Mouse (Mus musculus) telencephalon, adult 2 months (tissue): ENCODE measurements around the gene Clasrp.

Experiments
- DNase-seq: peaks from one replicate; pipeline ENCODE4 v3.0.0-alpha.2; 2011; ENCODE audit warnings: low read depth, low spot score

Clasrp gene

DNA sequence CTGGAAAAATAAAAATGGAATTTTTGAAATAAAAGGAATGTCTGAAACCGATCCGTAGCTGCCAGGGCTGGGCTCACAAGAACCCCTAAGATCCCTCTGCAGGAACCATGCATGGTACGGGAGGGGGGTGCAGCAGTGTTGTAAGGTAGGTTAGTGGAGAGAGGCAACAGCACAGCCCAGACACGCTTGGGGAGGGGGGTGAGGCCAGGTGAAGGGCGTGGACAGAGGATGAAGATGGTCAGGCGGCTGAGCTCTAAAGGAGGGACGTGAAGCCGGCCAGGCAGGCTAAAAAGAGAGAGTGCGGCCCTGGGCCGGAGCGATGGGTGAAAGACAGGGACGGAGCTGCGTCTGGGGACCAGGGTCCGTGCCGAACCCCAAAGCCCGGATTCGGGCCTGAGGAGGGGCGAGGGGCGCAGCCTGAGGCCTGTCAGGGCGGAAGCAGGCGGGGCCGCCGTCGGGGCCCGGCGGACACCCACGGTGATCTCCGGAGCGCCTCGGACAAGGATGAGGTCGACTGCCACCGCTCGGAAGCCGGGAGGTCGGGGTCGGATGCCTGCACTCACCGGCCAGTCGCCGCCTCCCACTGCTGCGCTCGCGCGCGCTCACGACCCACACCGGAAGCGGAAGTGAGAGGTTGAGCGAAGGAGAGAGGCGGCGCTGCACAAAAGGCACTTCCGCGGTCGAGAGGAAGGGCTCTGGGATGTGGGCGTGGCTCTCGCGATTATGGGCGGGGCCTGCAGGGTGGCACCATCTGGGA is at the start of gene Clasrp:
Gene Clasrp, minus strand, starts transcription at position 638 of the 757 bp plus-strand sequence.
- peak; percentile 85 for DNase-seq

DNA sequence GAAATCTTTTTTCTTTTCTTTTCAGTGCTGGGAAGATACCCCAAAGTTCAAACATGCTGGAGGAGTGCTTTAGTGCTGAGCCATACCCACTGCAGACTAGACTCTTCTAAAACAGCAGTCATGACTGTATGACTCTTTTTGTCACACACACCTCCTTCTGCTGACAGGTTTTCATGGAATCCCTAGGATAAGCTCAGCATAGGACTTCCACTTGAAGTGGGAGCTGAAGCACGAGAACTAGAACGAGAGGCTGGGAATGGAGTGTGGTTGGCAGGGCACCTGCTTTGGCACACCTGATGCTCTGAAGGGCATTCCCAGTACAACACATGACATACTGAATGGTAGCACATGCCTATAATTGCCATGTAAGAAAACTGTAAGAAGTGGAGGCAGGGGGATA is 48.3 kb upstream of the Clasrp start:
- no peak for DNase-seq

DNA sequence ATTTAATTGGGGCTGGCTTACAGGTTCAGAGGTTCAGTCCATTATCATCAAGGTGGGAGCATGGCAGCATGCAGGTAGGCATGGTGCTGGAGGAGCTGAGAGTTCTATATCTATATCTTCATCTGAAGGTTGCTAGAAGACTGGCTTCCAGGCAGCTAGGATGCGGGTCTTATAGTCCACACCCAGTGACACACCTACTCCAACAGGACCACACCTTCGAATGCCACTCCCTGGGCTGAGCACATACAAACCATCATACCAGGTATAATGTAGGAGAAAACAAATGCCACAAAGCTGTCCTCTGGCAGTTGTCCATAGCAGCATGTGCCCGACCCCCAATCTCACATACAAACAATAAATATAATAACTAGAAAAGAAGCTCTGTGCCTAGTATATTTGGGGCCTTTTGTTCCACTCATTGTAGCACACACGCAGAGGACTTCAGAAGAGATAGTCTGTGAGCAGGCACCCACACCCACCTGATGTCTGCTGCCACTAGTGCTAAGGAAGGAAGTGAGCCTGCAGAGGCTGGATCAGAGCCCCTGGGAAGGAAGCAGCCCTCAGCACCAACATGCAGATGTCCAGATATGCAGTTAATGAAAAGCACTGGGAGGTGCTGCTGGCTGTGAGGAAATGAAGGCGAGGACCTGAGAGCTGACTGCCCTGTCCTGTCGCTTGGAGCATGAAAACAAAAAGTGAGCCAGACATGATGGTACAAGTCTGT is 46.9 kb upstream of the Clasrp start:
- DNase-seq: no peak

GRCm38 (mm10) chr7:19641223-19641622 is 36.9 kb upstream of the Clasrp start:
- peak; percentile 44 for DNase-seq

DNA sequence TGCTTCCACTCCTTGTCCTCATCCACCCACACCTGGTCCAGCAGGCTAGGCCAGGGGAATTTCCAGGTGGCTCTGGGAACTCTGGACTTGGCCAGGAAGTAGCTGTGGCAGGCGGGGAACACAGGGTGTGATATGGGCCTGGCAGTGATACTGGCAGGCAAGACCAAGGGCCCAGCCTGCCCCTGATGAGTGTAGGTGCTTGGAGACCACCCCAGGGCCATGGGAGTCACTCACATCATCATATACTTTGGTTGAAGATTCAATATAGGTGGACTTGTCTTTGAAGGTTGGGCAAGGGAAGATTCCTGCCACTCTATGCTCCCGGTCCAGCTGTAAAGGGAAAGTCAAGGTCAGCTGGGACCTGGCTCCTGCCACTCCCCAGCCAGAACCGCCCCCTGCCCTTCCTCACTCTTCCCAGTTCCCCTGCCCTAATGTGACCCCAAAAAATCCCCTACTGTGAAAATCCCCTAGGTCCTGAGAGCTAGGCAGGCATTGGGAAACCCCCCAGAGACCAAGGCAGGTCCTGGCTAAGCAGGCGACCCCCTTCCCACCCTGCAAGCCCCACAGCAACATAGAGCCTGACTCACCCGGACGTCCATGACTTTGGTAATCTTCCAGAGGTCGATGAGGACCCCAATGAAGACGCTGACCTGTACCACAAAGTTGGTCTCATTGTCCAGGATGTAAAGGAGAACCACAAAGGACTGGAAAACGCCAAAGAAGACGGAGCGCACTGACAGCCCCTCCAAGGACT is 31.0 kb upstream of the Clasrp start:
- DNase-seq: no peak

- no peak for DNase-seq
Measured at GRCm38 (mm10) chr7:19634591-19634990, 30.3 kb upstream of the Clasrp start.

GRCm38 (mm10) chr7:19633855-19634254 is 29.6 kb upstream of the Clasrp start:
- no peak for DNase-seq

- no peak for DNase-seq
Measured at GRCm38 (mm10) chr7:19633197-19633596, 28.9 kb upstream of the Clasrp start.

- DNase-seq: no peak
Measured at GRCm38 (mm10) chr7:19632720-19633119, 28.4 kb upstream of the Clasrp start.

GRCm38 (mm10) chr7:19632275-19632674 is 28.0 kb upstream of the Clasrp start:
- DNase-seq: no peak

- DNase-seq: peak; percentile 36
Measured at GRCm38 (mm10) chr7:19629361-19629734, 25.1 kb upstream of the Clasrp start, which contains the start of gene Relb. Gene Relb, minus strand, starts transcription at chr7:19629438.

DNA sequence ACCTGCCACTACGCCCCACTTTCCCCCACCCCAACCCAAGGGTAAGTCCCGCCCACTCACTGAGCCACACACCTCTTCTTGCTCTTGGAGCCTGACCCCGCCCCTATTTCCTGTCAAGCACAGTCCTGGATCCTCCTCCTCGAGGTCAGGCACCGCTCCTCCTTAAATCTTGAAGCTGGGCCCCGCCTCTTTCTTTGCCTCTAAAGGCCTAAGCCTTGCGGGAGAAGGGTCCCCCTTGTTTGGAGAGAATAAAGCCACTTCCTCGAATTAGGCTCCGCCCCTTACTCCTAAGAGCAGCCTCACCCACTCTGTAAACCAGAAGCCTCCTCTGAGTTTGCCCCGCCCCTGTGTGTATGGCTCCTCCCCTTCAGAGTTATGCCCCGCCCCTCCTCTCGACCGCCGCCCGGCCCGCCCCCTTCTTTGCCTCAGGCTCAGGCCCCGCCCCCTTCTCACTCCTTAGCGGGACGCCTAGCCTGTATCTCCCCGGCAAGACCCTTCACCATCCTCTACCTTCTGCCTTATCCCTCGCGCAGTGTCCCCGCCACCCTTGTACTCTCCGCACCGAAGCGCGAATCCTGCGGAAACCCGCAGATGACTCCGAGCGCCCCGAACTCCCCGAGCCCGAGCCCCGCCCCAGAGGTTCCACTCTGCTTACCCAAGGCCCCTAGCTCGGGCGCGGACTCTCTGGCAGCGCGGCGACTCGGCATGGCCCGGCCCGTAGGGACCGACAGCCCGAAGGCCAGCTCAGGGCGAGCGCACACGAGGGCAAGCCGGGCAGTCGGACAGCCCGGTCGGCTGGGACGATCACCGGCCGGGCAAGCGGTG is 24.5 kb upstream of the Clasrp start:
- DNase-seq: peak; percentile 72

GRCm38 (mm10) chr7:19628192-19628535 is 23.9 kb upstream of the Clasrp start:
- no peak for DNase-seq

DNA sequence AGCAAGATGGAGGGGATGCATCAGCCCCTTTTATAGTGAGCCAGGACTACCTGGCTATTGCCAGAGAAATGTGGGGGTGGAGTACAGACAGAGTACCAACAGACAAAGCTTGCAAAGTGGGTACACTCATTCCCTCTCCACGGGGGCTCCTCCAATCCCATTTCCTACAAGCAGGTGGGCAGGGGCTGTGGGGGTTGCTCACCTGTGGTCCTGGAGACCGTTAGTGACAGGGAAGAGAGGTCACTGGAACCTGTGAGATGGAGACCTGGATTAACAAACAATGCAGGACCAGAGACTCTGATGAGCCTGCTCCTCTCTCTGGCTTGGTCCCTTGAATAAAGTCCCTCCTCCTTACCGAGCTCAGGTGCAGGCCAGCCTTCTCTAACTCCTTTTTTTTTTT is 23.4 kb upstream of the Clasrp start:
- no peak for DNase-seq

GRCm38 (mm10) chr7:19623433-19623832 is 19.1 kb upstream of the Clasrp start:
- DNase-seq: no peak

GRCm38 (mm10) chr7:19622241-19622640 is 18.0 kb upstream of the Clasrp start:
- no peak for DNase-seq

DNA sequence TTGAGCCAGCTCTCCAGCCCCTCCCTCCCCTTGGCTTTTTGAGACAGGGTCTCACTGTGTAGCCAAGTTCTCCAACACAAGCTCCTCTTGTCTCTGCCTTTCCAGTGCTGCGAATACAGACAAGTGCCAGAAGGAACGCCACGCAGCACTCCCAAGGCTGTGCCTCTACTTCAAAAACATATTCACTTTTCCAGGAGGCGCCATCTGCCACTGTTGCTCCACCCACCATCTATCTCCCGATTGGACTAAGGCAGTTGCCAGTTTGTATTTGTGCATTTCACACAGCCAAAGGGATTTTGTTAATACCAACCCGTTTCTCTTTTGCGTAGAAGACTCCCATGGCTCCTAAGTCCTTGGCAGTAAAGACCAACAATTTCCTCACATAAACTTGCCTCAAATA is 16.5 kb upstream of the Clasrp start:
- peak; percentile 68 for DNase-seq

DNA sequence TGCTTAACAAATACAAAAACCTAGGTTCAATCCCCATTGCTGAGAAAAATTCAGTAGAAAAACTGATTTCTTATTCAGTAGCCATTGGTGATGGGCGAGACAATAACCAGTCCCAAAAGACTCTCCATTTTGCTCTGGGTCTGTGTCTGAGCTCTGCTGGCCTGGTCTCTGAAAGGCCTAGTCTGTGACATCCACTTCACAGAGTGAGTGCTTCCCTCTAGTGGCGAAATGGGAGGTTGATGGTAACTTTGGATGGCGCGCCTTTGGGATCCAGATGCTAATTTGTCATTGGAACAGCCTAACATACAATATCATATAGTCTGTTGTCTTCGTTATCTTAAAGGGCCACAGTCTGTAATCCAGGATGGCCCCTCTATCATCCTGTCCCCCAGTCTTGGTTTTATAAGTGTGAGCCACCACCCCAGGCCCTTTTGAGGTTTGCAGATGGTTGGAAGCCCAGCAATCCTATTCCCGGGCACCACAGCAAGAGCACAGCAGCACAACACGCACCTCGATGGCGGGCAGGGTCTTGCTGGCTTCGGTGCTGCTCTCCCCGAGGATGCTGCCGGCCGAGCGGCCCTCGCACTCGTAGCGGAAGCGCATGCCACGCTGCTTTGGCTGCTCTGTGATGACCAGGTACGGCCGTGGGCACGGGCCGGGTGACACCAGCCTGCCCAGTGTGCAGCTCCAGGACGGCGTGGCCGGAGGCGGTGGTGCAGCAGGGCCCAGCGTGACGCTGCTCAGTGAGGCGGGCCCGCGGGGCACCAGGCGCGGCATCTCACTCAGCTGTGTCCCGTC is 14.9 kb upstream of the Clasrp start:
- peak; percentile 47 for DNase-seq

DNA sequence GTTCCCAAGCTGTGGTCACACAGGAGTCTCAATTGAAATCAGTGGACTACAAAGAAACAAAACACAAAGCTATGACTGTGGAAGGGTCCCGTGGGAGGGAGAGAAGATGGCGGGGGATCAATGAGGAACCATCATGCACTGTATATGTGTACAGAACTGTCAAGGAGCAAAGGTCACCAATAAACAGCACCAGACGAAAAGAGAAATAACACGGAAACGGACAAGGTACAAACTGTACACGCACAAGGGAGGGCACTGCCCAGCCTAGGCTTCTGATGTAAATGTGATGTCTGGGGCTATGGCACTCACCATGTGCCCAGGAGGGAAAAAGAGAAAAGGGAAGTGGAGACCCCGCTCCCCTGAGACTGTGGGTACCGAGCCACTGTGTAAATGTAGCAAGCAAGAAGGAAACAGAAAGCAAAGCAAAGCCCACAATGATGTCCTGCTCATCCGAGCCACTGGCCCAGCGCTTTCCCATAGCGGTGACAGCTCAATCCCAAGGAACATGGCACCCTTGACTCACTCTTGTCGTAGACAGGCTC is 10.8 kb upstream of the Clasrp start:
- DNase-seq: no peak

DNA sequence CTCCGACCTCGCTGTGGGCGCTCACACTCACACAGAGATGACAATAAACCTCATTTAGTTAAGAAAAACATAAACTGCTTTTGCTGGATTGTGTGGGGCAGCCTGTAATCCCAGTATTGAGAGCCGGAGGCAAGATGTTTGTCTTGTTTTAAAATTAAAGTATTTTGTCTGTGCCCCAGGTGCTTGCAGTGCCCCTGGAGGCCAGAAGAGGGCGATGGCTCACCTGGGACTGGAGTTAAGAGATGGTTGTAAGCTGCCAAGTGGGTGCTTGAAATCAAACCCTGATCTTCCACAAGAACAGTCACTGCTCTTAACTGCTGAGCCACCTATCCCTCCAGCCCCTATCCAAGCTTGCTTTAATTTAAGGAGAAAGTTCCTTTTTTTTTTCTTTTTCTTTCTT is 6.7 kb upstream of the Clasrp start:
- DNase-seq: no peak
